Mouse (Mus musculus) heart, embryonic 15.5 days (tissue): ENCODE data around the gene Exoc4. TPM values are rescaled to one million over a fixed set of nuclear protein-coding genes. Genes with fewer than 3 reads are reported as not detected.

Experiments used
- ATAC-seq: fragments of 200-750 bp; cut with Nextera tagmentation; replicated peaks from 2 replicates; pipeline ENCODE4 v1.8.0; 2017; ENCODE audit warnings: low read depth, moderate TSS enrichment; ENCODE audit not compliant: insufficient number of reproducible peaks, insufficient read depth, low FRiP score
- H3K27ac ChIP-seq: fragments of 300-500 bp; sonication (generic); 2 replicates; pipeline ENCODE4 v1.5.1; 2015; ENCODE audit warnings: mild to moderate bottlenecking, inconsistent platforms
- H3K27me3 ChIP-seq: fragments of 300-500 bp; sonication (generic); 2 replicates; pipeline ENCODE4 v1.6.1; 2015; ENCODE audit warnings: inconsistent platforms
- H3K36me3 ChIP-seq: fragments of 300-500 bp; sonication (generic); 2 replicates; pipeline ENCODE4 v1.6.1; 2015; ENCODE audit warnings: mild to moderate bottlenecking, inconsistent platforms
- H3K4me1 ChIP-seq: fragments of 300-500 bp; sonication (generic); replicated peaks from 2 replicates; pipeline ENCODE4 v1.6.1; 2015; ENCODE audit warnings: inconsistent platforms
- H3K4me2 ChIP-seq: fragments of 300-500 bp; sonication (generic); 2 replicates; pipeline ENCODE4 v1.6.1; 2015; ENCODE audit warnings: inconsistent platforms, mild to moderate bottlenecking, moderate library complexity
- H3K4me3 ChIP-seq: fragments of 300-500 bp; sonication (generic); 2 replicates; pipeline ENCODE4 v1.5.1; 2015; ENCODE audit warnings: mild to moderate bottlenecking, inconsistent platforms
- H3K9ac ChIP-seq: fragments of 300-500 bp; sonication (generic); 2 replicates; pipeline ENCODE4 v1.6.1; 2015; ENCODE audit warnings: mild to moderate bottlenecking, inconsistent platforms
- H3K9me3 ChIP-seq: fragments of 300-500 bp; sonication (generic); replicated peaks from 2 replicates; pipeline ENCODE4 v1.6.1; 2016; ENCODE audit warnings: inconsistent platforms
- WGBS: fragments of 180-500 bp; shearing (Covaris S2); methylation state at CpG from one replicate; pipeline ENCODE4 v1.1.7; 2015; ENCODE audit warnings: mixed read lengths; 5-methylcytosine and 5-hydroxymethylcytosine counted together
- polyA plus RNA-seq: library from polyadenylated mRNA; unstranded; fragments of >200 nt; fragmentation: Nextera tagmentation; extraction: Ambion mirVana; gene quantifications from 2 replicates; pipeline ENCODE4 v1.2.1, GENCODE M21; 2015

The Exoc4 gene
- polyA plus RNA-seq, 1 experiment from 2014 or later, result 26.5 TPM

GRCm38 (mm10) chr6:33946911-33947489 lies 698.1 kb downstream of the Exoc4 start:
- peaks cover 19% of the 10 kb centered on the region for H3K4me1 ChIP-seq
- 28% methylated on average over 2 of the region's 2 CpGs for WGBS
- no peak overlapping the region for H3K4me3 ChIP-seq
- peak overlapping the region; percentile 27; the same call in 1 of the 2 replicates for H3K4me2 ChIP-seq
- no peaks in the 10 kb centered on the region for H3K27me3 ChIP-seq
- peak overlapping the region; percentile 77 for H3K27ac ChIP-seq
- H3K9ac ChIP-seq, result no peak overlapping the region
- H3K9me3 ChIP-seq, result no peaks in the 10 kb centered on the region
- peak; percentile 94 for ATAC-seq
- H3K36me3 ChIP-seq, result no peaks in the 10 kb centered on the region

GRCm38 (mm10) chr6:33950113-33950512 lies 701.2 kb downstream of the Exoc4 start:
- no peak for ATAC-seq
- 93% methylated on average over 2 of the region's 2 CpGs for WGBS

GRCm38 (mm10) chr6:33955469-33955868 lies 706.6 kb downstream of the Exoc4 start:
- no peaks in the 10 kb centered on the region for H3K36me3 ChIP-seq
- H3K4me2 ChIP-seq, result no peak overlapping the region
- no peaks in the 10 kb centered on the region for H3K27me3 ChIP-seq
- H3K9ac ChIP-seq, result no peak overlapping the region
- H3K4me3 ChIP-seq, result no peak overlapping the region
- no peak overlapping the region for H3K27ac ChIP-seq
- H3K9me3 ChIP-seq, result no peaks in the 10 kb centered on the region
- WGBS, result 80% methylated on average over 7 of the region's 7 CpGs
- H3K4me1 ChIP-seq, result peaks cover 8% of the 10 kb centered on the region
- ATAC-seq, result no peak

More at GRCm38 (mm10) chr6:33950113-33950512, 701.2 kb downstream of the Exoc4 start:
- Histone ChIP-seq H3K9ac (no peak overlapping the region), H3K36me3 (no peaks in the 10 kb centered on the region), H3K9me3 (no peaks in the 10 kb centered on the region), H3K4me3 (no peak overlapping the region), H3K4me2 (no peak overlapping the region), H3K4me1 (peaks cover 19% of the 10 kb centered on the region), H3K27ac (no peak overlapping the region), H3K27me3 (no peaks in the 10 kb centered on the region)

GRCm38 (mm10) chr6:33958281-33958680 lies 709.4 kb downstream of the Exoc4 start:
- Histone ChIP-seq H3K36me3 (no peaks in the 10 kb centered on the region), H3K4me2 (no peak overlapping the region), H3K27me3 (no peaks in the 10 kb centered on the region), H3K9ac (no peak overlapping the region), H3K27ac (no peak overlapping the region), H3K9me3 (no peaks in the 10 kb centered on the region), H3K4me3 (no peak overlapping the region), H3K4me1 (peaks cover 8% of the 10 kb centered on the region)
- 81% methylated on average over 3 of the region's 3 CpGs for WGBS
- ATAC-seq, result no peak

- Histone ChIP-seq H3K4me2 (no peak overlapping the region), H3K27me3 (no peaks in the 10 kb centered on the region), H3K9me3 (no peaks in the 10 kb centered on the region), H3K4me1 (peaks cover 8% of the 10 kb centered on the region), H3K4me3 (no peak overlapping the region), H3K36me3 (no peaks in the 10 kb centered on the region), H3K9ac (no peak overlapping the region), H3K27ac (no peak overlapping the region)
- no peak for ATAC-seq
- 90% methylated on average over 2 of the region's 2 CpGs for WGBS
Observed at GRCm38 (mm10) chr6:33960766-33961165, 711.9 kb downstream of the Exoc4 start.

- Histone ChIP-seq H3K9me3 (no peaks in the 10 kb centered on the region), H3K4me3 (no peak overlapping the region), H3K9ac (no peak overlapping the region), H3K4me1 (no peaks in the 10 kb centered on the region), H3K27ac (no peak overlapping the region), H3K27me3 (no peaks in the 10 kb centered on the region), H3K4me2 (no peak overlapping the region), H3K36me3 (no peaks in the 10 kb centered on the region)
- 78% methylated on average over 2 of the region's 2 CpGs for WGBS
- no peak for ATAC-seq
Observed at GRCm38 (mm10) chr6:33963092-33963491, 714.2 kb downstream of the Exoc4 start.

- H3K9me3 ChIP-seq, result no peaks in the 10 kb centered on the region
- H3K4me1 ChIP-seq, result no peaks in the 10 kb centered on the region
- no peaks in the 10 kb centered on the region for H3K36me3 ChIP-seq
- ATAC-seq, result no peak
- H3K4me3 ChIP-seq, result no peak overlapping the region
- no peak overlapping the region for H3K9ac ChIP-seq
- WGBS, result 40% methylated on average over 2 of the region's 2 CpGs
- H3K4me2 ChIP-seq, result no peak overlapping the region
- H3K27me3 ChIP-seq, result no peaks in the 10 kb centered on the region
- no peak overlapping the region for H3K27ac ChIP-seq
Observed at GRCm38 (mm10) chr6:33965571-33965970, 716.7 kb downstream of the Exoc4 start.

- Histone ChIP-seq H3K4me3 (no peak overlapping the region), H3K36me3 (no peaks in the 10 kb centered on the region), H3K9ac (no peak overlapping the region), H3K27ac (no peak overlapping the region), H3K9me3 (no peaks in the 10 kb centered on the region), H3K27me3 (no peaks in the 10 kb centered on the region), H3K4me2 (no peak overlapping the region), H3K4me1 (0 out of 2 replicates have a peak, but pooled peaks cover 4% of the 10 kb centered on the region)
- ATAC-seq, result no peak
- 86% methylated on average over 2 of the region's 2 CpGs for WGBS
Observed at GRCm38 (mm10) chr6:33968746-33969145, 719.9 kb downstream of the Exoc4 start.

- Histone ChIP-seq H3K9ac (no peak overlapping the region), H3K9me3 (no peaks in the 10 kb centered on the region), H3K4me1 (0 out of 2 replicates have a peak, but pooled peaks cover 4% of the 10 kb centered on the region), H3K4me3 (no peak overlapping the region), H3K4me2 (no peak overlapping the region), H3K27ac (no peak overlapping the region), H3K27me3 (no peaks in the 10 kb centered on the region), H3K36me3 (no peaks in the 10 kb centered on the region)
- WGBS, result 68% methylated on average over 5 of the region's 5 CpGs
- no peak for ATAC-seq
Observed at GRCm38 (mm10) chr6:33972801-33973200, 723.9 kb downstream of the Exoc4 start.

- 62% methylated on average over 10 of the region's 10 CpGs for WGBS
- no peak for ATAC-seq
- H3K4me3 ChIP-seq, result no peak overlapping the region
- no peak overlapping the region for H3K4me2 ChIP-seq
- no peak overlapping the region for H3K9ac ChIP-seq
- no peaks in the 10 kb centered on the region for H3K27me3 ChIP-seq
- no peaks in the 10 kb centered on the region for H3K9me3 ChIP-seq
- H3K27ac ChIP-seq, result no peak overlapping the region
- no peaks in the 10 kb centered on the region for H3K36me3 ChIP-seq
- H3K4me1 ChIP-seq, result 0 out of 2 replicates have a peak, but pooled peaks cover 4% of the 10 kb centered on the region
Observed at GRCm38 (mm10) chr6:33976576-33976975, 727.7 kb downstream of the Exoc4 start.

GRCm38 (mm10) chr6:33977448-33977847 lies 728.6 kb downstream of the Exoc4 start:
- no peak overlapping the region for H3K4me2 ChIP-seq
- ATAC-seq, result no peak
- H3K36me3 ChIP-seq, result no peaks in the 10 kb centered on the region
- no peaks in the 10 kb centered on the region for H3K27me3 ChIP-seq
- H3K27ac ChIP-seq, result no peak overlapping the region
- H3K4me1 ChIP-seq, result 0 out of 2 replicates have a peak, but pooled peaks cover 4% of the 10 kb centered on the region
- WGBS, result 78% methylated on average over 4 of the region's 4 CpGs
- H3K4me3 ChIP-seq, result no peak overlapping the region
- no peak overlapping the region for H3K9ac ChIP-seq
- no peaks in the 10 kb centered on the region for H3K9me3 ChIP-seq

- no peaks in the 10 kb centered on the region for H3K36me3 ChIP-seq
- H3K27ac ChIP-seq, result no peak overlapping the region
- WGBS, result 84% methylated on average over 9 of the region's 9 CpGs
- no peak overlapping the region for H3K4me3 ChIP-seq
- no peak for ATAC-seq
- H3K4me2 ChIP-seq, result no peak overlapping the region
- no peak overlapping the region for H3K9ac ChIP-seq
- no peaks in the 10 kb centered on the region for H3K9me3 ChIP-seq
- H3K4me1 ChIP-seq, result 0 out of 2 replicates have a peak, but pooled peaks cover 3% of the 10 kb centered on the region
- no peaks in the 10 kb centered on the region for H3K27me3 ChIP-seq
Observed at GRCm38 (mm10) chr6:33977880-33978279, 729.0 kb downstream of the Exoc4 start.
